Mouse (Mus musculus): ENCODE results near the gene Ldb2. TPM values are rescaled to one million over a fixed set of nuclear protein-coding genes. Genes with fewer than 3 reads are reported as not detected.

Ldb2 gene
- polyA plus RNA-seq, 1 experiment from 2014 or later, result 4.9 TPM

DNA sequence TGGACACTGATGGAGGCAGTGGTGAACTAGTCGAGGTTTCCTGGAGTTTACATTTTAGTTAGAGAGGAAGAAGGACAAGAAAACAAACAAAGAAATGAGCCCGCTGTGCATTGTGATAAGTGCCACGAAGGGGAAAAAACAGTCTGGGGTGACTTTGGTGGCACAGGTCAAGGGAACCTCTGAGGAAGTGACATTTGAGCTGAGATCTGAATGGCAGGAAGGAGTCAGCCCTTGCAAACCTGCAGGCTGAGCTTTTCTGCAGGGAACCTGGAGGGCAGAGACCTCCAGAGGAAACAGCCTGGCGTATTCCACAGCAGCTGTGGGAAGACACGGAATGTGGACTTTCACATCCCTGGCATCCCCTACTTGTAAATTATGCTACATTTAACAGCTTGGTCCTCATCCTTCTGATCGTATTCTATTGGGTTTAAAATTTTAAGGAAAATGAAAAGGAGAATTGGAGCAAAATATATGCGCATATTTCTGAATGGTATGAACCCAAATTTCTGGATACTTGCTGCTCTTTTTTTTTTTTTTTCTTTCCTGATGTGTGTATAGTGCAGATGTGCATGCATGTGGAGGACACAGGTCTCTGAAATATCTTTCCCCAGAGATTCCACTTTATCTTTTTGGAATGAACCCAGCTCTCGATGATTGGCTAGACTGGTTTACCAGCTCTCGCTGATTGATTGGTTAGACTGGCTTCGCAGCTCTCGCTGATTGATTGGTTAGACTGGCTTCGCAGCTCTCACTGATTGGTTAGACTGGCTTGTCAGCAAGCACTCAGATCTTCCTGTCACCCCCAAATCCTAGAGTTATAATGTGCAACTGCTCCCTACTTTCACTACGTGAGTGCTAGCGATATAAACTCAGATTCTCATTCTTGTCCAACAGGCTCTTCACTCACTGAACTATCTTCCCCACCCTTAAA is 72.7 kb downstream of the Ldb2 start:
- H3K36me3 ChIP-seq (replicated peaks; ENCODE audit: insufficient read depth, low read length), result no peaks in the 10 kb centered on the region
- no peaks in the 10 kb centered on the region for H3K27me3 ChIP-seq (ENCODE audit: insufficient read depth, low read length)
- ATAC-seq, result no peak
- no peak for DNase-seq
- no peak overlapping the region for H3K4me3 ChIP-seq (ENCODE audit: low read depth, low read length)
- no peak overlapping the region for H3K4me2 ChIP-seq (ENCODE audit: low read depth, low read length)
- TF ChIP-seq EP300 (IDR thresholded peaks at IDR 0.05; ENCODE audit: low read depth) (peak; percentile 30; the same call in 1 of the 2 replicates), CTCF (IDR thresholded peaks at IDR 0.05; ENCODE audit: low read depth) (no peak)
- H3K9ac ChIP-seq (replicated peaks), result no peak overlapping the region
- no peaks in the 10 kb centered on the region for H3K9me3 ChIP-seq (ENCODE audit: low read length)
- H3K27ac ChIP-seq (ENCODE audit: low read depth), result no peak overlapping the region
- 53% methylated on average over 14 of the region's 14 CpGs for WGBS (ENCODE audit: insufficient replicate concordance)
- no peaks in the 10 kb centered on the region for H3K4me1 ChIP-seq (ENCODE audit: insufficient read depth)

GRCm38 (mm10) chr5:44725501-44725900 is 74.0 kb downstream of the Ldb2 start:
- TF ChIP-seq CTCF (IDR thresholded peaks at IDR 0.05; ENCODE audit: low read depth) (no peak), EP300 (IDR thresholded peaks at IDR 0.05; ENCODE audit: low read depth) (no peak)
- H3K9me3 ChIP-seq (ENCODE audit: low read length), result no peaks in the 10 kb centered on the region
- no peaks in the 10 kb centered on the region for H3K36me3 ChIP-seq (replicated peaks; ENCODE audit: insufficient read depth, low read length)
- H3K4me1 ChIP-seq (ENCODE audit: insufficient read depth), result no peaks in the 10 kb centered on the region
- DNase-seq, result no peak
- no peak overlapping the region for H3K9ac ChIP-seq (replicated peaks)
- no peak overlapping the region for H3K27ac ChIP-seq (ENCODE audit: low read depth)
- no peak for ATAC-seq
- no peak overlapping the region for H3K4me3 ChIP-seq (ENCODE audit: low read depth, low read length)
- WGBS (ENCODE audit: insufficient replicate concordance), result 60% methylated on average over 2 of the region's 2 CpGs
- H3K27me3 ChIP-seq (ENCODE audit: insufficient read depth, low read length), result no peaks in the 10 kb centered on the region
- no peak overlapping the region for H3K4me2 ChIP-seq (ENCODE audit: low read depth, low read length)

DNA sequence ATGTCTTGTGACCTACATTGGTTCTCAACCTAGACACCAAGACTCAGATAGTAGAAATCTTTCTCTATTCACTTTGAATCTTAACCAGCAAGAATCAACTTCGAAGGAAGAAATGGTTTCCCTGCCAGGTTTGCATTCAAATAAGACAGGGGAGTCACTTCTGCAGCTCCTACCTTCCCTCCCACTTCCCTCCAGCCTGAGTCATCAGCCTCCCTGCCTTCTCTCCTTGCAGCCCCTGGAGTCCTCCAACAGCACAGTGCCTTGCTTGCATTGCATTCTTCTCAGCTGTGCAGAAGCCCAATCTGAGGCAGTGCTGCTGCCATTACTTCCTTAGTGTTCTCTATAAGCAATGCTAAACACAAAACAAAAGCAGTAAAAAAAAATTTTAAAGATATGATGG is 79.6 kb downstream of the Ldb2 start:
- Histone ChIP-seq H3K27ac (ENCODE audit: low read depth) (no peak overlapping the region), H3K36me3 (replicated peaks; ENCODE audit: insufficient read depth, low read length) (no peaks in the 10 kb centered on the region), H3K4me2 (ENCODE audit: low read depth, low read length) (no peak overlapping the region), H3K4me3 (ENCODE audit: low read depth, low read length) (no peak overlapping the region), H3K9me3 (ENCODE audit: low read length) (no peaks in the 10 kb centered on the region), H3K9ac (replicated peaks) (no peak overlapping the region), H3K4me1 (ENCODE audit: insufficient read depth) (no peaks in the 10 kb centered on the region), H3K27me3 (ENCODE audit: insufficient read depth, low read length) (no peaks in the 10 kb centered on the region)
- no peak for ATAC-seq
- no peak for DNase-seq
- WGBS (ENCODE audit: insufficient replicate concordance), result 41% methylated on average over 1 of the region's 1 CpGs
- TF ChIP-seq CTCF (IDR thresholded peaks at IDR 0.05; ENCODE audit: low read depth) (no peak), EP300 (IDR thresholded peaks at IDR 0.05; ENCODE audit: low read depth) (no peak)

DNA sequence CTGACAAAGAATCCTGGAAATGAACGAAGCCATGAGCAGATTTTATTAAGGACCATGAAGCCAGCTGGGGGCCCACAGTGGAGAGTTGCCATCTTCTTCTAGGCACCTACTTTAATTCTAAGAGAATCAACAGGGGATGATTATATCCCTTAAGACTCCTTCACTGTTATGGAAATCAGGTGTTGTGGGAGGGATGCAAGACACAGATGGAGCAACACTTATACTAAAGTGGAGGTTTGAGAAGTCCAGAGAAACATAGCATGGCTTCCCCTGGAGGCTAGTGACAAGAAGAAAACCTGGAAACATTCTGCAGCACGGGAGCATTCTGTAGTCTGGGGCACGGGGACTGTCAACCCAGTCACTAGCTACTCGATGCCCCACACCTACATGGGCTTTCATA is 85.0 kb downstream of the Ldb2 start:
- DNase-seq (no peak), ATAC-seq (no peak)
- Histone ChIP-seq H3K36me3 (replicated peaks; ENCODE audit: insufficient read depth, low read length) (no peaks in the 10 kb centered on the region), H3K9ac (replicated peaks) (no peak overlapping the region), H3K4me2 (ENCODE audit: low read depth, low read length) (no peak overlapping the region), H3K4me3 (ENCODE audit: low read depth, low read length) (no peak overlapping the region), H3K4me1 (ENCODE audit: insufficient read depth) (no peaks in the 10 kb centered on the region; the same call in none of the 2 replicates), H3K27ac (ENCODE audit: low read depth) (no peak overlapping the region), H3K27me3 (ENCODE audit: insufficient read depth, low read length) (no peaks in the 10 kb centered on the region), H3K9me3 (ENCODE audit: low read length) (no peaks in the 10 kb centered on the region)
- TF ChIP-seq EP300 (IDR thresholded peaks at IDR 0.05; ENCODE audit: low read depth) (no peak), CTCF (IDR thresholded peaks at IDR 0.05; ENCODE audit: low read depth) (no peak)
- 64% methylated on average over 4 of the region's 4 CpGs for WGBS (ENCODE audit: insufficient replicate concordance)

GRCm38 (mm10) chr5:44713181-44713789 is 86.2 kb downstream of the Ldb2 start:
- WGBS (ENCODE audit: insufficient replicate concordance), result 69% methylated on average over 5 of the region's 5 CpGs
- Histone ChIP-seq H3K4me2 (ENCODE audit: low read depth, low read length) (no peak overlapping the region), H3K4me1 (ENCODE audit: insufficient read depth) (no peaks in the 10 kb centered on the region; the same call in none of the 2 replicates), H3K9me3 (ENCODE audit: low read length) (no peaks in the 10 kb centered on the region), H3K36me3 (replicated peaks; ENCODE audit: insufficient read depth, low read length) (no peaks in the 10 kb centered on the region), H3K27me3 (ENCODE audit: insufficient read depth, low read length) (no peaks in the 10 kb centered on the region), H3K27ac (ENCODE audit: low read depth) (no peak overlapping the region), H3K9ac (replicated peaks) (no peak overlapping the region), H3K4me3 (ENCODE audit: low read depth, low read length) (no peak overlapping the region)
- TF ChIP-seq CTCF (IDR thresholded peaks at IDR 0.05; ENCODE audit: low read depth), result no peak
- no peak for TF ChIP-seq EP300 (IDR thresholded peaks at IDR 0.05; ENCODE audit: low read depth)
- DNase-seq (no peak), ATAC-seq (no peak)

- no peak overlapping the region for H3K9ac ChIP-seq (replicated peaks)
- peaks cover 6% of the 10 kb centered on the region for H3K4me1 ChIP-seq (ENCODE audit: insufficient read depth)
- no peak overlapping the region for H3K4me2 ChIP-seq (ENCODE audit: low read depth, low read length)
- no peak overlapping the region for H3K27ac ChIP-seq (ENCODE audit: low read depth)
- no peaks in the 10 kb centered on the region for H3K9me3 ChIP-seq (ENCODE audit: low read length)
- no peak for ATAC-seq
- H3K27me3 ChIP-seq (ENCODE audit: insufficient read depth, low read length), result no peaks in the 10 kb centered on the region
- TF ChIP-seq EP300 (IDR thresholded peaks at IDR 0.05; ENCODE audit: low read depth) (no peak), CTCF (IDR thresholded peaks at IDR 0.05; ENCODE audit: low read depth) (no peak)
- no peak for DNase-seq
- H3K36me3 ChIP-seq (replicated peaks; ENCODE audit: insufficient read depth, low read length), result no peaks in the 10 kb centered on the region
- no peak overlapping the region for H3K4me3 ChIP-seq (ENCODE audit: low read depth, low read length)
- WGBS (ENCODE audit: insufficient replicate concordance), result 64% methylated on average over 5 of the region's 5 CpGs
Measured at GRCm38 (mm10) chr5:44711211-44711610, 88.3 kb downstream of the Ldb2 start.

Measured in liver, postnatal 0 days (tissue).